Mouse (Mus musculus): ENCODE data around the gene Slc25a26. TPM values are rescaled to one million over a fixed set of nuclear protein-coding genes. Genes with fewer than 3 reads are reported as not detected.
A peak's percentile ranks its signal among the peaks of the same experiment; 100 is the strongest.

Slc25a26 gene
- polyA plus RNA-seq, 1 experiment from 2014 or later: 7.2 TPM

DNA sequence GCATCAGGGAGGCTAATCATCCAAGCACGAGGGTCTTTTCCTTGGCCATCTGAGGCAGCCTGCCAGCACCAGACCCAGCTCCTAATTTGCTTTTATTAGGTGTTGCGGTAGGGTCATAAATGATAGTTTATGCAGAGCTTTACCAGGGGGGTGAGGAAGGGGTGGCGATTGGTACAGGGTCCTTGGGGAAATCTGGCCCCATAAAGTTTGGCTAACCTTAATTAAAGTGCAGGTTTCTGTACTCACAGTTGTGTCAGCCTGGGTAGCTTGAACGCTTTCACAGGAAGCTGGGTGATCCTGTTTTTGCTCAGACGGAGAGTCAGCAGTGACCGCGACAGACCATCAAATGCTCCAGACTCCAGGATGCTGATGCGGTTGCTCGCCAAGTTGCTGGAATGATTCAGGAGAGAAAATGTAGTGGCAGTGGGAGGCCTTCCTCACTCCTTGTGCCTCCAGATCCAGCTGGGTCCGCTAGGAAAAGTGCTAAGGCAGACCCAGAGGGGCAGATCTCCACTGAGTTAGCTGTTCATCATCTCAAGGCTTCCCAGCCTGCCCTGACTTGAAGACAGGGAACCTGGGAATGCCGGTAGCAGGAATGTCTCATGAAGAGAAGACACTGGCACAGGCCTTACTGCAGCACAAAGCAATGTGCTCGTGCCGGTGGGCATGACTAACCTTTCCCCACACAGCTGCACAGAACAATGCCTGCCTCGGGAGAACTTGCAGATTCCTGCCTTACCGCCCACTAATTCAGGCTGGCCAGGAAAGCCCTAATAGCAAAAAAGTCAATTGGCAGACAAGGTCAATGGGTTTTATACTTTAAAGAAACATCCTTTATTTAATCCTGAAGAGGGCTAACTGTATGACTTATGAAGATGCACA is 127.8 kb downstream of the Slc25a26 start:
- H3K27ac ChIP-seq: 0 out of 2 replicates have a peak overlapping the region, but pooled peaks have one; percentile 52
- H3K27me3 ChIP-seq: 0 out of 2 replicates have a peak, but pooled peaks cover 2% of the 10 kb centered on the region
- H3K9me3 ChIP-seq: no peaks in the 10 kb centered on the region
- H3K4me1 ChIP-seq: peaks cover 41% of the 10 kb centered on the region
- H3K36me3 ChIP-seq: peaks cover 29% of the 10 kb centered on the region
- H3K4me3 ChIP-seq: no peak overlapping the region
- WGBS: 58% methylated on average over 15 of the region's 15 CpGs
- H3K4me2 ChIP-seq (replicated peaks): no peak overlapping the region
- ATAC-seq (ENCODE audit: insufficient number of reproducible peaks, insufficient read depth, low FRiP score, low TSS enrichment): no peak
- no peak overlapping the region for H3K9ac ChIP-seq

DNA sequence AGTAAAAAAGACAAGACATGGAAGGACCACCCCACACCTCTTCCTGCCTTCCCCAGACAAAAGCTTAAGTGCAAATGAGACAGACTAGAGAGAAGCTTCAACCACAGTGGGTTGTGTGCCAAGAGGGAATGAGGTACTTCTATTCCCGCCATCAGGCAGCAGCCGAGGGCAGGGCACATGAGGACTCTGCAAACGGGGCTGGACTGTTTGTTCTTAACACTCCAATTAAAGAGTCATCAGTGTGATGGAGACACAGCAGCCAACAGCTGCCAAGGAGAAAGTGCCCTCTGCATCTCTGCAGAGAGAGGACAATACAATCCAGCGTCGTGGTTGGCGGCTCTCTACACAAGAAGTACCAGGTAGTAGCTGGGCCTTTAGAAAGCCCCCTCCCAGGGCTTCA is 128.7 kb downstream of the Slc25a26 start:
- Histone ChIP-seq H3K36me3 (peaks cover 27% of the 10 kb centered on the region), H3K4me2 (replicated peaks) (no peak overlapping the region), H3K4me3 (no peak overlapping the region), H3K9me3 (no peaks in the 10 kb centered on the region), H3K9ac (no peak overlapping the region), H3K27ac (no peak overlapping the region), H3K4me1 (peaks cover 41% of the 10 kb centered on the region), H3K27me3 (0 out of 2 replicates have a peak, but pooled peaks cover 2% of the 10 kb centered on the region)
- ATAC-seq (ENCODE audit: insufficient number of reproducible peaks, insufficient read depth, low FRiP score, low TSS enrichment): no peak
- 81% methylated on average over 6 of the region's 6 CpGs for WGBS

DNA sequence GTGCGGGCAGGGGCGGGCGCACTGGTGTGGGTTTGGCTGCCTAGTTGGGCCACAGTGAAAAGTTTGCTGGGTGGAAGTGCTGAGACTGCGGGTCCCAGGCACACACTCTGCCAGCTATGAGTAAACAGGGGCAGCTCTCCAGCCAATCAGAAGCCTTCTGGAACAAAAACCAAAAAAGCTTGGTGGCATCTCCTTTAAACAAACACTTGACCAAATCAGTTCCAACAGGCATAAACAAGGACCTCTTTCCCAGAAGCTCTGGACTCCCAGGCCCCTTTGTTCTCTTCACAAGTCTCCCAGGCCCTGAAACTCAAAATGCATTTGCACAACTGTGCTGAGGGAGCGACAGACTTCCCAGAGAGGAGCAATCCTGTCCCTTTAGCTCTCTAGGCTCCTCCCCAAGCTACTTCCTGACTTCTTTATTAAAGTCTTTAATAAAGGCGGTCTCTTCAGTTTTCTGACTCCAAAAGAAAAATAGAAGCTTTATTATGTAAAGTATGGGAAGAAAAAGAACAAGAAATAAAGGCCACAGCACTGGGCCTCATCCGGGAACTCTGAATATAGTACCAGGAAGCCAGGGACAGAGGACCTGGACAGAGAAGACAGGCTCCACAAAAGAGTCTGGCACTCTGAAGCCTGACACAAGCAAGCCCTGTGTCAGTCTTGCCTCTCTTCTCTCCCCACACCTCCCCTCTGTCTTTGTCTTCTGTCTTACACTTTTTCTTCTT is 131.1 kb downstream of the Slc25a26 start:
- no peak for ATAC-seq (ENCODE audit: insufficient number of reproducible peaks, insufficient read depth, low FRiP score, low TSS enrichment)
- Histone ChIP-seq H3K27ac (peak overlapping the region; percentile 18; the same call in 1 of the 2 replicates), H3K4me3 (no peak overlapping the region), H3K4me1 (peaks cover 49% of the 10 kb centered on the region), H3K4me2 (replicated peaks) (no peak overlapping the region), H3K9ac (no peak overlapping the region), H3K9me3 (no peaks in the 10 kb centered on the region), H3K36me3 (peaks cover 11% of the 10 kb centered on the region; the same call in 1 of the 2 replicates), H3K27me3 (0 out of 2 replicates have a peak, but pooled peaks cover 2% of the 10 kb centered on the region)
- WGBS: 62% methylated on average over 7 of the region's 7 CpGs

DNA sequence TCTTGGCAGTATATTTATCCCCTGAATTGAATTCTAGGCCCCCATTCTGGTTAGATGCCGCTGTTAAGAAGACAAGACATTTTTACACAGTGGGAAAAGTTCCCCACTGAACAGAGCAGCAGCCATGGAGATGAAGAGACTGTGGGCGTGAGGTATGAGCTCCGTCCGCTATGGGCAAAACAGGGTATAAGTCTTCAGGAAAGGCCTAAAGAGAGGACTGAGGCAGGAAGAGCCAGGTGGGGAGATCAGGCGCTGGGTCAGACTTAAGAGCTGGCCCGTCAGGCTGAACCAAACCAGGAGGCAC is 131.6 kb downstream of the Slc25a26 start:
- H3K4me1 ChIP-seq: peaks cover 45% of the 10 kb centered on the region
- H3K36me3 ChIP-seq: peaks cover 11% of the 10 kb centered on the region; the same call in 1 of the 2 replicates
- H3K4me3 ChIP-seq: no peak overlapping the region
- WGBS: 87% methylated on average over 6 of the region's 6 CpGs
- H3K27ac ChIP-seq: 0 out of 2 replicates have a peak overlapping the region, but pooled peaks have one; percentile 6
- no peaks in the 10 kb centered on the region for H3K9me3 ChIP-seq
- ATAC-seq (ENCODE audit: insufficient number of reproducible peaks, insufficient read depth, low FRiP score, low TSS enrichment): no peak
- H3K4me2 ChIP-seq (replicated peaks): no peak overlapping the region
- no peak overlapping the region for H3K9ac ChIP-seq
- 0 out of 2 replicates have a peak, but pooled peaks cover 2% of the 10 kb centered on the region for H3K27me3 ChIP-seq

DNA sequence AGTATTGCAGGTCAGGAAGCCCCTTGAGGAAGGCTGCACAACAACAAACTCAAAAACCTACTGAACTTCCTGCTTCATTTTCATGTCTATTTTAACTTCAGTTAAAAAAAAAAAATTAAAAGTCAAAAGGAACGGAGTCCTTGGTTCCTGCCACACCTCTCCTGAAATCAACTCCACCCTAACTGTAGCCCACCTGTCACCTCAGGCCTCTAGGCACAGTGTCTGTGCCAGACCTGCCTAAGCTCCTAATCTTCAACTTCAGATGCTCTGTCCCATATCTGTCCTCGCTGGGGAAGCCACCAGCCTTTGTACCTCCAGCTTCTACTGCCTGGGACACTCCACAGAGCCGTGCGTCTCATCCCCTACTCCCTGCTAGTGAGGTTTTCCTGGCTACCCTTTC is 134.1 kb downstream of the Slc25a26 start:
- WGBS: 83% methylated on average over 4 of the region's 4 CpGs
- 0 out of 2 replicates have a peak, but pooled peaks cover 2% of the 10 kb centered on the region for H3K27me3 ChIP-seq
- H3K36me3 ChIP-seq: no peaks in the 10 kb centered on the region
- no peak overlapping the region for H3K4me3 ChIP-seq
- H3K9ac ChIP-seq: no peak overlapping the region
- no peak overlapping the region for H3K27ac ChIP-seq
- H3K9me3 ChIP-seq: no peaks in the 10 kb centered on the region
- peaks cover 34% of the 10 kb centered on the region for H3K4me1 ChIP-seq
- no peak for ATAC-seq (ENCODE audit: insufficient number of reproducible peaks, insufficient read depth, low FRiP score, low TSS enrichment)
- H3K4me2 ChIP-seq (replicated peaks): no peak overlapping the region

DNA sequence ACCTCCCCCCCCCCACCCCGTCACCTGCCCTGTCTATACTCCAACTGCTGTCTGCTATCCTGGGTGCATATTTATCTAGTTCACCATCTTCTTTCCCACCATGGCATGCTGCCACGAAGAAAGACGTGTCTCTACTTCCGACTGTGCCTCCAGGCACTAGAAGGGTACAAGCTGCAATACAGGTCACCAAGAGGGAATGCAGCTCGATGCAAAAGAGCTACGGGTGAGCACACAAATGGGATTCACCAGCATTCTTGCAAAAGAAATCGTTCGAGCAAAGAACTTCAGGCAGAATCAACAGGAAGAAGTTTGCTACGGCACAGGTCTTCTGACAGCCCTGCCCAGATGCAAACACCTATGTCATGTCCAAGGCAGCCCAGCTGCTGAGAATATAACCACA is 134.6 kb downstream of the Slc25a26 start:
- no peak overlapping the region for H3K9ac ChIP-seq
- peaks cover 34% of the 10 kb centered on the region for H3K4me1 ChIP-seq
- H3K9me3 ChIP-seq: no peaks in the 10 kb centered on the region
- no peak overlapping the region for H3K27ac ChIP-seq
- 65% methylated on average over 9 of the region's 9 CpGs for WGBS
- no peak for ATAC-seq (ENCODE audit: insufficient number of reproducible peaks, insufficient read depth, low FRiP score, low TSS enrichment)
- H3K4me2 ChIP-seq (replicated peaks): no peak overlapping the region
- no peak overlapping the region for H3K4me3 ChIP-seq
- H3K27me3 ChIP-seq: 0 out of 2 replicates have a peak, but pooled peaks cover 2% of the 10 kb centered on the region
- no peaks in the 10 kb centered on the region for H3K36me3 ChIP-seq

DNA sequence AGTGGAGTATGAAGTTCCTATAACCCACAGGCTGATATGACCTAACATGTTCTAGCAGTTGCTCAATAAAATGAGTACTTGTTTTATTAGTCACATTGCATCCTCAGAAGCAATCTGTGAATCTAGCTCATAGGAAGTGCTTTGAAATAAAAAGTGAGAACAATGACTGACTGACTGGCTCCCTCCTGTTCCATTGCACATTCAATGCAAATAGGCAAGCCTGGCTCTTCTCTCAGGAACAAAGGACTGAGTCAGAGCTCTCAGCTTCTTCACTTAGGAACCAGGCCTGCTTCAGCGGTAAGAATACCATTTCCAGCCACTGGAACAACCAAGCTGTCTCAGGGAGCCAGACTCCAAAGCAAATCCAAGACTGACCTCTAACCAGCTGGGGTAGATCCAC is 135.2 kb downstream of the Slc25a26 start:
- no peaks in the 10 kb centered on the region for H3K27me3 ChIP-seq
- H3K9ac ChIP-seq: no peak overlapping the region
- H3K4me3 ChIP-seq: no peak overlapping the region
- ATAC-seq (ENCODE audit: insufficient number of reproducible peaks, insufficient read depth, low FRiP score, low TSS enrichment): no peak
- WGBS: 52% methylated on average over 1 of the region's 1 CpGs
- H3K36me3 ChIP-seq: no peaks in the 10 kb centered on the region
- no peak overlapping the region for H3K4me2 ChIP-seq (replicated peaks)
- no peak overlapping the region for H3K27ac ChIP-seq
- no peaks in the 10 kb centered on the region for H3K9me3 ChIP-seq
- peaks cover 39% of the 10 kb centered on the region for H3K4me1 ChIP-seq

DNA sequence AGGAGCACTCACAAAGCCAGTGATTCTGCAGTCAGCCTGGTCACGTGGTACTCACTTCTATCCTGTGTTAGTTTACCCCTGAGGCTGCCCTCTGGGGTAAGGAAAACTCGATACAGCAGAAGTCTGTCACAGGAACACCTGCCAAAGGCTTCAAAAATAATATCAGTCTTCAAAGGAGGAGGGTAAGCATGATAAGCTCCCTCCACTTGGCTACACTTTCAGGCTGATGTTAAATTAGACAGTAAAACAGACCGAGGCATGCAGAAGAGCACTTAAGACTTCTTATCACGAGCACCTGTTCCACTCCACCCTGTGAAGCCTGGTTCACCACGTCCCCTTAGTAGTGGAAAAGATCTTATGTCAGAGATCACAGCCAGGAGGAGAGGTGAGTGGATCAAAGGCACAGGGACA is 136.9 kb downstream of the Slc25a26 start:
- no peaks in the 10 kb centered on the region for H3K27me3 ChIP-seq
- 0 out of 2 replicates have a peak, but pooled peaks have one; percentile 9 for ATAC-seq (ENCODE audit: insufficient number of reproducible peaks, insufficient read depth, low FRiP score, low TSS enrichment)
- H3K9me3 ChIP-seq: no peaks in the 10 kb centered on the region
- no peak overlapping the region; the same call in 1 of the 2 replicates for H3K27ac ChIP-seq
- H3K36me3 ChIP-seq: no peaks in the 10 kb centered on the region
- peaks cover 34% of the 10 kb centered on the region for H3K4me1 ChIP-seq
- no peak overlapping the region for H3K9ac ChIP-seq
- no peak overlapping the region for H3K4me3 ChIP-seq
- 46% methylated on average over 5 of the region's 5 CpGs for WGBS
- no peak overlapping the region for H3K4me2 ChIP-seq (replicated peaks)

DNA sequence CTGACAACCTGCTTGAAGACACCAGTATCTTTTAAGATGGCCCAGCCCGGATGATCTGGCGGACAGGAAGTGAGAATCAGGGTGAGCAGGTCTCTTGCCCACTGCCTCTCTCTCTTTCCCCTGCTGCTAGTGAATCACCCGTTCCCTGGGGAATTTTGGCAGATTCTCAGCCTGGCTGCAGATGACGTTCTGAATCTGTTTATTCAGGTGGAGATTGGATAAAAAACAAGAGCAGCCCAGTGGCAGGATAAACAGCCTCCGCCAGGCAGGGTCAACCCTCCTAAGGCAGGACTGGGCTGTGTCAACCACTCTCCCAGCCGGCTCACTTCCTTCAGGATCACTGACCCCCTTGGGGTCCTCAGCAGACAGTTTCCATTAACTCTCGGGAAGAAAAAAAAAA is 140.2 kb downstream of the Slc25a26 start:
- 0 out of 2 replicates have a peak overlapping the region, but pooled peaks have one; percentile 11 for H3K27ac ChIP-seq
- no peak overlapping the region for H3K4me2 ChIP-seq (replicated peaks)
- no peaks in the 10 kb centered on the region for H3K36me3 ChIP-seq
- H3K27me3 ChIP-seq: no peaks in the 10 kb centered on the region
- peaks cover 35% of the 10 kb centered on the region for H3K4me1 ChIP-seq
- ATAC-seq (ENCODE audit: insufficient number of reproducible peaks, insufficient read depth, low FRiP score, low TSS enrichment): no peak
- H3K4me3 ChIP-seq: no peak overlapping the region
- no peak overlapping the region for H3K9ac ChIP-seq
- 25% methylated on average over 7 of the region's 7 CpGs for WGBS
- no peaks in the 10 kb centered on the region for H3K9me3 ChIP-seq

DNA sequence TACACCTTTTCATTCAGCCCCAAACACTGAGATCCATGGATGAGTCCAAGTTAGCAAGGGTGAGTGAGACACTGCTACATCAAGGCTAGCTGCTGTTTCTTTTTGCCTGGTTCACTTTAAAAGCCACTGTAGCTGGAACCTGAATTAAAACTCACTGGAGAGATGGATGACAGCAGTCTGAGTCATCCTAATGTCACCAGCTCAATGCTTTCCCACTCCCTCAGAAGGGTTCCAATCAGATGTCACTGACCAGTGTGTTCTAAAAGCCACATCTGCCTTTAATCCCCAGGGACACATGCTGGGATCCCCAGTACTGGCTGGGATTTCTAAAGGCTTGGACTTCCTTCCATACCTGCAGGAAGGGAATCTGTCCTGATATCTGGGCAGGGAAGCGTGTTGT is 141.9 kb downstream of the Slc25a26 start:
- Histone ChIP-seq H3K27me3 (no peaks in the 10 kb centered on the region), H3K36me3 (no peaks in the 10 kb centered on the region), H3K9me3 (no peaks in the 10 kb centered on the region), H3K4me2 (replicated peaks) (no peak overlapping the region), H3K9ac (no peak overlapping the region), H3K4me3 (no peak overlapping the region), H3K27ac (no peak overlapping the region), H3K4me1 (peaks cover 48% of the 10 kb centered on the region)
- WGBS: 92% methylated on average over 1 of the region's 1 CpGs
- ATAC-seq (ENCODE audit: insufficient number of reproducible peaks, insufficient read depth, low FRiP score, low TSS enrichment): no peak

DNA sequence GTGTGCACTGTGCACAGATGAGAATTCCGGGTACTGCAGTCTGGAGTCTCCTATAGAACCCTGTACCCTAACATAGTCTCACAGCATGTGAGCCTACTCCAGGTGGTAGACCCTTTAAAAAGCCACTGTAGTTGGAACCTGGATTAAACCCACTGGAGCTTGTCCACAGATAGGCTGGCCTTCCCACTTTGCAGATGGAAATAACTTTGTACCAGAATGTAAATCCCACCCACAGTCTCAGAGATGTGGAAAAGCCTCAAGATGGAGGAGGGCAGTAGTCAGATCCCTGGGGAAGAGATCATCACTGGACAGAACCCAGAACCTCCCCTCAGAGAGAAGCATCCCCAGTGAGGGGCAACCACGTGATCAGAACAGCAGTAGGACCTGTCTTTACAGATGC is 143.9 kb downstream of the Slc25a26 start:
- Histone ChIP-seq H3K27ac (no peak overlapping the region), H3K4me2 (replicated peaks) (no peak overlapping the region), H3K9ac (no peak overlapping the region), H3K4me3 (no peak overlapping the region), H3K9me3 (no peaks in the 10 kb centered on the region), H3K27me3 (no peaks in the 10 kb centered on the region), H3K4me1 (peaks cover 60% of the 10 kb centered on the region), H3K36me3 (no peaks in the 10 kb centered on the region)
- WGBS: 85% methylated on average over 2 of the region's 2 CpGs
- no peak for ATAC-seq (ENCODE audit: insufficient number of reproducible peaks, insufficient read depth, low FRiP score, low TSS enrichment)

DNA sequence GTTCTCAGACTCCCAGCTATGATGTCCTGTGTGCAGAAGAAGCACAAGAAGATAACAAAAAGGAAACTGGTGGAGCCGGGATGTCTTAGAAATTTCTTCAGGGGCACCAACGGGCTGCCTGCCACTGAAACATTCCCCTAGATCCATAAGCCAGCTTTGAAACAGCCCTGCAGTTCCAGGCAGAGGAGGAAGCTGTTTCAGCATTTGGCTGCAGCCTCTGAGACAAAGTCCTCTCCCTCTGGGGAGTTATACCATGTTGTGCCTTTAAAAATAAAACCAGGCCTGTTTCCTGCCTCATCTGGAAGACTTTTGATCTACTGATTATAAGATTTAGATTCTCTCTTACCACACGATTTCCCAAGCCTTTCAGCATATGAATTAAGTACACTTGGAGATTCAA is 144.5 kb downstream of the Slc25a26 start:
- H3K4me2 ChIP-seq (replicated peaks): no peak overlapping the region
- no peak overlapping the region for H3K27ac ChIP-seq
- no peaks in the 10 kb centered on the region for H3K9me3 ChIP-seq
- ATAC-seq (ENCODE audit: insufficient number of reproducible peaks, insufficient read depth, low FRiP score, low TSS enrichment): no peak
- H3K4me3 ChIP-seq: no peak overlapping the region
- 43% methylated on average over 3 of the region's 3 CpGs for WGBS
- H3K9ac ChIP-seq: no peak overlapping the region
- no peaks in the 10 kb centered on the region for H3K27me3 ChIP-seq
- H3K4me1 ChIP-seq: peaks cover 66% of the 10 kb centered on the region
- no peaks in the 10 kb centered on the region for H3K36me3 ChIP-seq

Measured in embryonic facial prominence, embryonic 12.5 days (tissue).